Mouse (Mus musculus) liver, embryonic 14.5 days (tissue): ENCODE measurements around the gene Samd4.

Experiments used
- CTCF ChIP-seq: IDR thresholded peaks from 2 replicates; pipeline ENCODE4 v1.5.1; 2016; ENCODE audit warnings: antibody characterized with exemption, low read depth, control low read depth
- EP300 ChIP-seq: IDR thresholded peaks from 2 replicates; pipeline ENCODE4 v1.6.1; 2016; ENCODE audit warnings: antibody characterized with exemption, low read depth

- no peak for TF ChIP-seq CTCF
- TF ChIP-seq EP300, result no peak
These were observed 223.1 kb downstream of the Samd4 start for GRCm38 (mm10) chr14:47105755-47106154.
